Mouse (Mus musculus) limb, embryonic 11.5 days (tissue): ENCODE measurements around the gene Rgl3. TPM values are rescaled to one million over a fixed set of nuclear protein-coding genes. Genes with fewer than 3 reads are reported as not detected.

Experiments used
- ATAC-seq: fragments of 200-750 bp; cut with Nextera tagmentation; 2 replicates; pipeline ENCODE4 v1.8.0; 2017; ENCODE audit warnings: low read depth; ENCODE audit not compliant: insufficient number of reproducible peaks, low FRiP score, low TSS enrichment
- DNase-seq: peaks from one replicate; pipeline ENCODE4 v3.0.0-alpha.2; 2015; ENCODE audit warnings: low spot score
- H3K27ac ChIP-seq: fragments of 300-500 bp; sonication (generic); replicated peaks from 2 replicates; pipeline ENCODE4 v1.5.1; 2014; ENCODE audit warnings: low read depth, mild to moderate bottlenecking, low read length
- H3K27me3 ChIP-seq: fragments of 300-500 bp; sonication (generic); 2 replicates; pipeline ENCODE4 v1.6.1; 2014; ENCODE audit warnings: mild to moderate bottlenecking, low read length, mixed read lengths; ENCODE audit not compliant: control insufficient read depth, insufficient read depth
- H3K36me3 ChIP-seq: fragments of 300-500 bp; sonication (generic); 2 replicates; pipeline ENCODE4 v1.6.1; 2014; ENCODE audit warnings: mild to moderate bottlenecking, low read length, moderate library complexity, mixed read lengths; ENCODE audit not compliant: control insufficient read depth, insufficient read depth
- H3K4me1 ChIP-seq: fragments of 300-500 bp; sonication (generic); 2 replicates; pipeline ENCODE4 v1.6.1; 2014; ENCODE audit warnings: low read length, mixed read lengths; ENCODE audit not compliant: control insufficient read depth, insufficient read depth
- H3K4me2 ChIP-seq: fragments of 300-500 bp; sonication (generic); 2 replicates; pipeline ENCODE4 v1.6.1; 2014; ENCODE audit warnings: low read depth, mild to moderate bottlenecking, moderate library complexity; ENCODE audit not compliant: severe bottlenecking
- H3K4me3 ChIP-seq: fragments of 300-500 bp; sonication (generic); 2 replicates; pipeline ENCODE4 v1.5.1; 2014; ENCODE audit warnings: low read depth, low read length
- H3K9ac ChIP-seq: fragments of 300-500 bp; sonication (generic); 2 replicates; pipeline ENCODE4 v1.6.1; 2014; ENCODE audit warnings: mild to moderate bottlenecking, low read length
- H3K9me3 ChIP-seq: fragments of 300-500 bp; sonication (generic); 2 replicates; pipeline ENCODE4 v1.6.1; 2016; ENCODE audit warnings: low read length; ENCODE audit not compliant: control insufficient read depth
- WGBS: fragments of 180-500 bp; shearing (Covaris S2); extraction: QIAGEN DNeasy Blood & Tissue Kit; methylation state at CpG from one replicate; pipeline ENCODE4 v1.1.7; 2014; 5-methylcytosine and 5-hydroxymethylcytosine counted together
- polyA plus RNA-seq: library from polyadenylated mRNA; unstranded; fragments of >200 nt; fragmentation: Nextera tagmentation; extraction: Ambion mirVana; gene quantifications from 2 replicates; pipeline ENCODE4 v1.2.1, GENCODE M21; 2014

Gene Rgl3
- 1.6 and 2.5 TPM in 2 replicates for polyA plus RNA-seq

GRCm38 (mm10) chr9:21989230-21990110, at the start of gene Rgl3:
Rgl3 (minus strand) TSS chr9:21989446.
- H3K4me1 ChIP-seq = peaks cover 18% of the 10 kb centered on the region; the same call in 1 of the 2 replicates
- H3K9me3 ChIP-seq = no peaks in the 10 kb centered on the region
- H3K9ac ChIP-seq = peak within 1 kb of the TSS; percentile 45
- DNase-seq = peak; percentile 62
- H3K4me3 ChIP-seq = peak within 1 kb of the TSS; percentile 39
- H3K27ac ChIP-seq = no peak within 1 kb of the TSS
- H3K27me3 ChIP-seq = peaks cover 59% of the 10 kb centered on the region
- WGBS = 1% methylated on average over 42 of the region's 42 CpGs
- H3K4me2 ChIP-seq = peak within 1 kb of the TSS; percentile 79
- 0 out of 2 replicates have a peak, but pooled peaks have one; percentile 32 for ATAC-seq
- no peaks in the 10 kb centered on the region for H3K36me3 ChIP-seq

GRCm38 (mm10) chr9:22037826-22038225, 48.6 kb upstream of the Rgl3 start:
- no peak overlapping the region for H3K9ac ChIP-seq
- no peak for ATAC-seq
- WGBS = 76% methylated on average over 10 of the region's 10 CpGs

GRCm38 (mm10) chr9:22035300-22036044, 46.2 kb upstream of the Rgl3 start:
- ATAC-seq (no peak; the same call in 1 of the 2 replicates), DNase-seq (no peak)
- H3K4me3 ChIP-seq = no peak overlapping the region
- WGBS = 56% methylated on average over 6 of the region's 6 CpGs
- H3K27ac ChIP-seq = no peak overlapping the region
- no peaks in the 10 kb centered on the region for H3K27me3 ChIP-seq
- H3K4me1 ChIP-seq = no peaks in the 10 kb centered on the region
- H3K36me3 ChIP-seq = no peaks in the 10 kb centered on the region
- H3K4me2 ChIP-seq = no peak overlapping the region
- H3K9me3 ChIP-seq = no peaks in the 10 kb centered on the region
- no peak overlapping the region for H3K9ac ChIP-seq

More at GRCm38 (mm10) chr9:22037826-22038225, 48.6 kb upstream of the Rgl3 start:
- Histone ChIP-seq H3K4me2 (no peak overlapping the region), H3K27ac (no peak overlapping the region), H3K4me3 (no peak overlapping the region), H3K27me3 (no peaks in the 10 kb centered on the region), H3K4me1 (no peaks in the 10 kb centered on the region), H3K9me3 (no peaks in the 10 kb centered on the region), H3K36me3 (no peaks in the 10 kb centered on the region)
- no peak for DNase-seq

GRCm38 (mm10) chr9:22030386-22030785, 41.1 kb upstream of the Rgl3 start:
- no peak overlapping the region for H3K9ac ChIP-seq
- no peak overlapping the region for H3K4me3 ChIP-seq
- H3K36me3 ChIP-seq = no peaks in the 10 kb centered on the region
- no peaks in the 10 kb centered on the region for H3K27me3 ChIP-seq
- no peak overlapping the region for H3K27ac ChIP-seq
- DNase-seq (no peak), ATAC-seq (no peak)
- 92% methylated on average over 9 of the region's 9 CpGs for WGBS
- H3K4me1 ChIP-seq = no peaks in the 10 kb centered on the region
- no peaks in the 10 kb centered on the region for H3K9me3 ChIP-seq
- H3K4me2 ChIP-seq = no peak overlapping the region

GRCm38 (mm10) chr9:22028467-22028866, 39.2 kb upstream of the Rgl3 start:
- no peak for DNase-seq
- H3K36me3 ChIP-seq = no peaks in the 10 kb centered on the region
- no peak overlapping the region for H3K27ac ChIP-seq
- no peaks in the 10 kb centered on the region for H3K27me3 ChIP-seq
- H3K4me1 ChIP-seq = no peaks in the 10 kb centered on the region
- no peak for ATAC-seq
- no peaks in the 10 kb centered on the region for H3K9me3 ChIP-seq
- WGBS = 68% methylated on average over 7 of the region's 7 CpGs
- H3K4me3 ChIP-seq = no peak overlapping the region
- no peak overlapping the region for H3K9ac ChIP-seq
- no peak overlapping the region for H3K4me2 ChIP-seq

GRCm38 (mm10) chr9:22024592-22024991, 35.3 kb upstream of the Rgl3 start:
- WGBS = 50% methylated on average over 8 of the region's 8 CpGs
- no peak for DNase-seq
- no peak overlapping the region for H3K4me3 ChIP-seq
- H3K9me3 ChIP-seq = no peaks in the 10 kb centered on the region
- H3K36me3 ChIP-seq = no peaks in the 10 kb centered on the region
- H3K27ac ChIP-seq = no peak overlapping the region
- H3K9ac ChIP-seq = no peak overlapping the region
- no peak for ATAC-seq
- H3K4me1 ChIP-seq = no peaks in the 10 kb centered on the region
- no peaks in the 10 kb centered on the region for H3K27me3 ChIP-seq
- H3K4me2 ChIP-seq = no peak overlapping the region

GRCm38 (mm10) chr9:22017208-22017825, 28.1 kb upstream of the Rgl3 start:
- WGBS = 79% methylated on average over 7 of the region's 7 CpGs
- Histone ChIP-seq H3K27ac (no peak overlapping the region), H3K9me3 (no peaks in the 10 kb centered on the region), H3K4me1 (no peaks in the 10 kb centered on the region), H3K27me3 (no peaks in the 10 kb centered on the region), H3K9ac (no peak overlapping the region), H3K4me2 (no peak overlapping the region), H3K4me3 (no peak overlapping the region), H3K36me3 (peaks cover 15% of the 10 kb centered on the region)
- DNase-seq (no peak), ATAC-seq (no peak)

- Histone ChIP-seq H3K27ac (no peak overlapping the region), H3K4me3 (no peak overlapping the region), H3K4me1 (no peaks in the 10 kb centered on the region), H3K9me3 (no peaks in the 10 kb centered on the region), H3K36me3 (peaks cover 20% of the 10 kb centered on the region), H3K27me3 (no peaks in the 10 kb centered on the region), H3K9ac (no peak overlapping the region), H3K4me2 (no peak overlapping the region)
- ATAC-seq = no peak
- no peak for DNase-seq
- 78% methylated on average over 10 of the region's 10 CpGs for WGBS
Measured at GRCm38 (mm10) chr9:22016245-22016644, 27.0 kb upstream of the Rgl3 start.
